Mouse (Mus musculus): ENCODE results near the gene Impg2.

Impg2 gene

DNA sequence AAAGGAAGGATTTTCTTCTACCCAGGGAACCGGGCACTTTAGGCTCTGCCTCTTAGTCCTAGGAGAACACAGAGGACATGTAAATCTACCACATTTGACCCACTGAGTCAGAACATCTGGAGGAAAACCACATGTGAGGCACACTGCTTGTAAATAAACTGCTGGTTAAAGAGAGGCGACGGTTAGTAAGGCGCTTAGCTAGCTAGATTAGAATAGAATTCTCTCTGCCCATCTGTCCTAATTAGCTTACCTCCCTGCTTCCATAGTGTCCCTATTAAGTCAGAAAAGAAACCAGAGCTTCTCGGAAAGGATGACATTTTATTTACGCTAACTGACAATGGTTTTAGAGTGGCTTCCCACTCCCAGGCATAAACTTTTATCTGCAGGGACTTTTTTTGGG, at the start of gene Impg2:
Gene Impg2, plus strand, starts transcription at position 263 of the 400 bp plus-strand sequence.
- no peak for DNase-seq (ENCODE audit: low spot score)

GRCm38 (mm10) chr16:56163466-56163865, 40.6 kb upstream of the Impg2 start:
- DNase-seq (ENCODE audit: low spot score): no peak

GRCm38 (mm10) chr16:56170247-56170646, 33.9 kb upstream of the Impg2 start:
- no peak for DNase-seq (ENCODE audit: low spot score)

- no peak for DNase-seq (ENCODE audit: low spot score)
Measured at GRCm38 (mm10) chr16:56175867-56176581, 28.1 kb upstream of the Impg2 start.

DNA sequence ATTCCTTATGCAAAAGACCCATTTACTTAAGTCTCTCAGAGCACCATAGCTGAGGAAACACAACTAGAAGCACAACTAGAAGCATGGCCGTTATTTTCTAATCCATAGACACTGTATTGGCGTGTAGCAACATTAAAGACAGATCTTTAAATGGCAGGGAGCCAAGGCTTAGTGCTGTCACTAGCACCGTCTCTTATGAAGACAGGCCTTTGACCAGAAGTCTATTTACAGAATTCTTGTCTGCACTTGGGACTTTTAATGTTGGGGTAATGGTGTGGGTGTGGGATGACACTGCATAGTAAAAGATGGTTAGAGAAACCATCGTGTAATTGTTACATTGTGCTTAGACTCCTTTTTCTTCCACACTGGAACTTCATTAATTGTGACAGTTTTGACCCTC, 17.2 kb upstream of the Impg2 start:
- DNase-seq (ENCODE audit: low spot score): no peak

GRCm38 (mm10) chr16:56188198-56188597, 15.9 kb upstream of the Impg2 start:
- DNase-seq (ENCODE audit: low spot score): no peak

GRCm38 (mm10) chr16:56212740-56213139, 8.6 kb downstream of the Impg2 start:
- DNase-seq (ENCODE audit: low spot score): no peak

DNA sequence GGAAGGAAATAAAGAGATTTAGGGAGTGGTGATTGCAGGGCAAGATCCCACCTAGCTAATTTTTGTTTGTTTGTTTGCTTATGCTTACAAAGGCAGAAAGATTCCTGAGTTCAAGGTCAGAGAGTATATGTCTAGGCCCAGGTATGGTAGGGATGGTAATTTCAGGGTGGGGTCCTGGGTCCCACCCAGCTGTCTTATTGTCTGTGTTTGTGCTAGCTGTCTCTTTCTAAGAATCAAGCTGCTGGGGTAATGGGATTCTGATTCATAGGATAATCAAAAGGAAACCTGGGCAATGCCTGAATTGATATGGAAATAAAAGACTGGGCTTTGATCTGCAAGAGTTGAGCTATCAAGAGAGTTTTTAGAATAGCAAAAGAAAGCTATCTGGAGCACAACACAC, 23.6 kb downstream of the Impg2 start:
- no peak for DNase-seq (ENCODE audit: low spot score)

DNA sequence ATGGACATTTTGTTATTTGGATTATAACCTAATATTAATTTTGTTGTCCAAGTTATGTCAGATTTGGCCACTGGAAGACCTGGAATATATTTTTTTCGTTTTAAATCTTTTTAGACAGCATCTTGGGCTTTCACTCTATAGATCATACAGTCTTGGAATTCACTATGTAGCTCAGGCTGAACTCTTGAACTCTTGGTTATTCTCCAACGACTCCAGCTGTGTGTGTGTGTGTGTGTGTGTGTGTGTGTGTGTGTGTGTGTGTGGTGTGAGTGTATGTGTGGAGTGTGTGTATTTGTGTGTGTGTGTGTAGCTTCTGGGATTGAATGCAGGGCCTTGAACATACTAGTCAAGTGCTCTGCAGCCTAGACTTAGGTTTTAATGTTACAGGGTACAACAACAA, 25.3 kb downstream of the Impg2 start:
- no peak for DNase-seq (ENCODE audit: low spot score)

DNA sequence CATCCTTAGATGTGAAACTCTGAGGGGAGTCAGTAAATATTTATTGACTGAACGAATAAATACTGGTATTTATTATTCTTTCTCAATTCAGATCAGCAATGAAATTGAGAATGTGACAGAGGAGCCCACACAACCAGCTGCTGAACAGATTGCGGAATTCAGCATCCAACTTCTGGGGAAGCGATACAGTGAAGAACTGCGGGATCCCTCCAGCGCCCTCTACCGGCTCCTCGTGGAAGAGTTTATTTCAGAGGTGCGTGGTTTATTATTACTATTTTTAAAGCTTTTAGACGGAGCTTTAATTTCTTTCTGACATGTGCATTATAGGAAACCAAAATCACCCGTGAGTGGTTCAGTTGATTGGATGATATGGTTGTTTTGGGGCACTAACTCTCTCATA, 27.2 kb downstream of the Impg2 start:
- no peak for DNase-seq (ENCODE audit: low spot score)

- no peak for DNase-seq (ENCODE audit: low spot score)
Measured at GRCm38 (mm10) chr16:56232736-56233135, 28.6 kb downstream of the Impg2 start.

- DNase-seq (ENCODE audit: low spot score): no peak
Measured at GRCm38 (mm10) chr16:56246031-56246430, 41.9 kb downstream of the Impg2 start.

- no peak for DNase-seq (ENCODE audit: low spot score)
Measured at GRCm38 (mm10) chr16:56273917-56274316, 69.8 kb downstream of the Impg2 start.

DNA sequence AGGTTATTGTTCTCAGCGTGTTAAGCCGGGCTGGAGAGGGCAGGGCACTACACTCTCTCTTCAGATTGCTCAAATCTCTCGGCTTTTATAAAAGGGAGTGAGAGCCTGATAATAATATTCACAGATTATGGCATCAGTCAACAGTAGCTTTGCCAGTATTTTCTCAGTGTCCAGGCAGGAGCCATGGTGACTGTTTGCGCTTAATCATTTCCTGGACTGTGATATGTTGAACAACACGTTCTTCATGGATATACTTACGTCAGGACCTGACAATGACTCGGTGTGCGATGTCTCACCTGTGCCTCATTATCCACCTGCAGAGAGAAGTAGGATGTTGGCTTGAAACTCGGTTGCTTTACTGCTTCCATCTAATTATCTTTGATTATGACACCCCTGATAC, 74.9 kb downstream of the Impg2 start:
- no peak for DNase-seq (ENCODE audit: low spot score)

DNA sequence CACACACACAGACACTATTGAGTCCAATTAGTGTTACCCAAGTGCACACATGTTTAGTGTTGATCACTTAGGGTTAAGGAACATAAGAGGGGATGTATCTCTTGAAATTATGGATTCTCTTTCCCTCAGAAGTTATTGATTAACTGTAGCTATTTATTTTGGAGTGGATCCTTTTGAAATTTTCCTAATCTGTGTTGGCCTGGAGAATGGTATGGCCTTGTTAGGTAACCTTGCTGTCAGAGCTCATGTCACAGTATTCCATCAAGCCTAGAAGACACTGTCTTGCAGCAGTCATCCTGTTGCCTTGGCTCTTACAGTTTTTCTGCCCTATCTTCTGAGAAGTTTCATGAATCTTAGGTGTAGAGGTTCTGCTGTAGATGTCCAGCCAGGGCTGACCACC, 75.6 kb downstream of the Impg2 start:
- no peak for DNase-seq (ENCODE audit: low spot score)

- no peak for DNase-seq (ENCODE audit: low spot score)
Measured at GRCm38 (mm10) chr16:56281336-56281735, 77.2 kb downstream of the Impg2 start.

DNA sequence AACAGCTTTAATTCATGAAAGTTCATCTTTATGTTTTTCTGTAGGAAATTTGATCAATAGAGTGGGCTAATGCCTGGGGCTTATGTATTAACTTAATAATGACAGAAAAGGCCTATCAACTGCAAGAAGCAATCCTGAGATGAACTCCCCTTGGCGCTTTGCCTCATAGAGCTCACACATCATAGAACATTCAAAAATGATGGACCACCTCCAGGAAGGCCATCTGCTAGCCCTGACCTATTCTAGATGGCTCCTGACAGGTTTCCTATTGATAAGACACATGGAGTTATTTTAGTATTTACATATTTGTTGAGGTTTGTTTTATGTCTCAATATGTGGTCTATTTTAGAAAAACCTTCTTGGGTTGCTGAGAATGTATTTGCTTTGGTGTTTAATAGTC, 79.2 kb downstream of the Impg2 start:
- DNase-seq (ENCODE audit: low spot score): no peak

GRCm38 (mm10) chr16:56283873-56284272, 79.8 kb downstream of the Impg2 start:
- DNase-seq (ENCODE audit: low spot score): no peak

- DNase-seq (ENCODE audit: low spot score): no peak
Measured at GRCm38 (mm10) chr16:56286076-56286475, 82.0 kb downstream of the Impg2 start.

DNA sequence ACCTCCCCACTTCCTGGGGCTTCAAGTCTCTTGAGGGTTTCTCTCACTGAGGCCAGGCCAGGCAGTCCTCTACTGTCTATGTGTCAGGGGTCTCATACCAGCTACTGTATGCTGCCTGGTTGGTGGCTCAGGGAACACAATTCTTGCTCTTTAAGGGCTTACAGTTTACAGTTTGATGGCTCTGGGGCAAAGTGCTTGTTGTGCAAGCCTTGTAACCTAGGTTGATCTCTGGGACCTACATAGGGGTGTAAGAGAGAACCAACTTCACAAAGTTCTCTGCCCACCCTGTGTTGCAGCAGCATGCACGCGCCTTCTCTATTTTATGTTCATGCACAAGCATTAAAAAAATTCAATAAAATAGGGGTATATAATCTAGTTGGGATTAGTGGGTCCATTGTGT, 82.9 kb downstream of the Impg2 start:
- no peak for DNase-seq (ENCODE audit: low spot score)

GRCm38 (mm10) chr16:56294887-56295286, 90.8 kb downstream of the Impg2 start:
- no peak for DNase-seq (ENCODE audit: low spot score)

- no peak for DNase-seq (ENCODE audit: low spot score)
Measured at GRCm38 (mm10) chr16:56295888-56296648, 92.0 kb downstream of the Impg2 start.

DNA sequence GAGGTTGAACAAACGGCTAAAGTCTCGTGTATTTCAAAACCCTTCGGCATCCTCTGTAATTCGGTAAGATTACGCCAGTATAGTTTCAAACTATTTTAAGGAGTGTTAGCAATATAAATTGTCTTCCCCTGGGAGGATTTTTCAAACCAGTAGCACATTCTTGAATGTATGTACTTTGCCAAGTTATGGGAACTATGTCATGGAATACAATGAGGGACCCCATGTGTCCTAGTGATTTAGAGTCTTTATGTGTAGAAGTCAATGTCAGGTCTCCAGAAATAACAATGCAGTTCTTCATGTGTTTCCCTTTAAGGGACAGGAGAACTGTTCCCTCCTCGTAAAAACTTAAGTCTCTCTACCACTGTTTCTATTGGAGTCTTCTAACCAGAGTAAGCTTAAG, 94.1 kb downstream of the Impg2 start:
- no peak for DNase-seq (ENCODE audit: low spot score)

DNA sequence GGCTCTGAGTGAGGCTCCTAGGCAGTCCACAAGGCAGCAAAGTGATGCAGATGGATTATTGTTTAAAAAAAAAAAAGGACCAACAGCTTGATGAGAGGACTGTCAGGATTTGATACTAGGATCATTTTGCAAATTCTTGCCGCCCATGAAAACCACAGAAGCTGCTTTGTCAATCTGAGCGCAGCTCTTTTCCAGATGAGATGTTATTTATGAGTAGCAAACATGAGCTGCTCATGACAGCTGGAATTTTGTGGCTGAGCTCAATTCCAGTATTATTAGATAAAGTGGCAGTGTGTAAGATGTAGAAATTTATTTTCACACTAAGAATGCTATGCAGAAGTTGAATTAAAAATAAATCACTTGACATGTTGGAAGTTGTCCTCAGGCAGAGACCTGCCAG, 94.7 kb downstream of the Impg2 start:
- DNase-seq (ENCODE audit: low spot score): no peak

All from ovary, postnatal 10 days (tissue).